Mouse (Mus musculus): Measurements from ENCODE around the gene Trio. TPM values are rescaled to one million over a fixed set of nuclear protein-coding genes. Genes with fewer than 3 reads are reported as not detected.

Trio gene
- polyA plus RNA-seq, 1 experiment from 2014 or later, result 38.4 TPM

DNA sequence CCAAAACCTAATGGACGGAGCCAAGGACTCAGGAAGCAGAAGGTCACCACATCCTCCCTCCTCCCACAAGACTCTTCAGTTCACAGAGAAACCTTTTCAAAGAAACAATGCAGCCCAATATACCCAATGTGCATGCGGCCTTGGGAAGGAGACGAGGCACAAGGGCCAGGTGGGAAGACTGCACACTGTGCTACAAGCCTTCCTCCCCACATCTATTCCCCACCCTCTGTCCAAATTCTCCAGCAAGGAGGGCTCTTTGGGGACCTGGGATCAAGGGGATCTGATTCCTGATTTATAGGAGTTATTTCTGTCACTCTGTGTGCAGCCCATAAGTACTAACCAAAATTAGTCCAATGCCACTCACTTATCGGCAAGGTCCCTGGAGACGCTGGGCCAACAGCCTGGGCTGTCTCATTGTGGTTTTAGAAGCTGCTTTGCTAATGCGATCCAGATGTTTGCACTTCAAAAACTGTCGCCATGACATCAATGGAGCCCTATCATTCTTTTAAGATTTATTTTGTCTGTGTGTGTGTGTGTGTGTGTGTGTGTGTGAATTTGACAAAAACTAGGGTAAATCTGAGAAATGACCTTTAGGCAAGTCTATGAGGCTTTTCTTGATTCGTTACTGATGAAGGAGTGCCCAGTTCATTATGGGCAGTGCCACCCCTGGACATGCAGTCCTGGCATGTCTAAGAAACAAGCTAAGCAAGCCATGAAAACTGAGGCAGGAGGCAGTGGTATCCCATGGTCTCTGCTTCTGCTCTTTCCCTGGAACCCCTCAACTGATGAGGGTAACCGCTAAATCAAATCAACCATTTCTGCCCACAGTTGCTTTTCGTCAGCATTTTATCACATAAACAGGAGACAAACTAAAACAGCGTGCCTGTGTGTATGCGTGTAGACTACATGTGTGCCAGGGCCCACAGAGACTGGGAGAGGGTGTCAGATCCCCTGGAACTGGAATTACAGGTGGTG is 89.6 kb downstream of the Trio start:
- 0 out of 2 replicates have a peak overlapping the region, but pooled peaks have one; percentile 28 for H3K27ac ChIP-seq
- no peaks in the 10 kb centered on the region for H3K9me3 ChIP-seq (replicated peaks)
- H3K36me3 ChIP-seq, result no peaks in the 10 kb centered on the region
- 51% methylated on average over 12 of the region's 12 CpGs for WGBS
- DNase-seq (ENCODE audit: low spot score), result peak; percentile 73
- no peak overlapping the region for H3K4me3 ChIP-seq
- H3K4me1 ChIP-seq, result peaks cover 53% of the 10 kb centered on the region
- H3K27me3 ChIP-seq (ENCODE audit: low read depth, poor library complexity, severe bottlenecking), result no peaks in the 10 kb centered on the region; the same call in 1 of the 2 replicates

- H3K36me3 ChIP-seq, result no peaks in the 10 kb centered on the region
- no peaks in the 10 kb centered on the region; the same call in 1 of the 2 replicates for H3K27me3 ChIP-seq (ENCODE audit: low read depth, poor library complexity, severe bottlenecking)
- no peak for DNase-seq (ENCODE audit: low spot score)
- no peaks in the 10 kb centered on the region for H3K9me3 ChIP-seq (replicated peaks)
- WGBS, result 100% methylated on average over 1 of the region's 1 CpGs
- H3K4me3 ChIP-seq, result no peak overlapping the region
- H3K27ac ChIP-seq, result no peak overlapping the region
- peaks cover 43% of the 10 kb centered on the region for H3K4me1 ChIP-seq
These were observed 92.4 kb downstream of the Trio start for GRCm38 (mm10) chr15:27933270-27933669.

DNA sequence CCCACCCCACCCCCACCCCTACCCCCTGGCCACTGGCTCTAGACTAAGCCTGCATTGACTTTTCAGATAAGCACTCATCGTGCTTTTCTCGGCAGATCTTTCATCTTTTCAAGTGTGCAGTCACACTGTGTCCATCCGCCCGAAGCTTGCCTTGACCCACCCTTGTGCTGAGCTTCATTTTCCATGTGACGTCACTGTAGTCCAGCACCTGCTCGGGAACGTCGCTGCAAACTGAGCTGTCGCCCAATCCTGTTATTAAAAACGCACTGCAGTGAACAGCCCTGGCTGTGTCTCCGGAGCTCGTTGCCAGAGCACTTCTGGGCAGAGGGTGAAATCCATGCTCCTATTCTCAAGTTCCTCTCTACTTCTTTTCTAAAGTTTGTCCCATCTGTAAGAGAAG is 93.8 kb downstream of the Trio start:
- H3K4me1 ChIP-seq, result peaks cover 43% of the 10 kb centered on the region
- H3K4me3 ChIP-seq, result no peak overlapping the region
- H3K9me3 ChIP-seq (replicated peaks), result no peaks in the 10 kb centered on the region
- no peaks in the 10 kb centered on the region for H3K36me3 ChIP-seq
- 90% methylated on average over 12 of the region's 12 CpGs for WGBS
- H3K27me3 ChIP-seq (ENCODE audit: low read depth, poor library complexity, severe bottlenecking), result no peaks in the 10 kb centered on the region
- H3K27ac ChIP-seq, result no peak overlapping the region
- DNase-seq (ENCODE audit: low spot score), result no peak

- no peaks in the 10 kb centered on the region for H3K27me3 ChIP-seq (ENCODE audit: low read depth, poor library complexity, severe bottlenecking)
- DNase-seq (ENCODE audit: low spot score), result no peak
- H3K36me3 ChIP-seq, result no peaks in the 10 kb centered on the region
- 94% methylated on average over 14 of the region's 14 CpGs for WGBS
- peaks cover 43% of the 10 kb centered on the region for H3K4me1 ChIP-seq
- H3K4me3 ChIP-seq, result no peak overlapping the region
- H3K9me3 ChIP-seq (replicated peaks), result no peaks in the 10 kb centered on the region
- H3K27ac ChIP-seq, result no peak overlapping the region
These were observed 94.2 kb downstream of the Trio start for GRCm38 (mm10) chr15:27931459-27931858.

DNA sequence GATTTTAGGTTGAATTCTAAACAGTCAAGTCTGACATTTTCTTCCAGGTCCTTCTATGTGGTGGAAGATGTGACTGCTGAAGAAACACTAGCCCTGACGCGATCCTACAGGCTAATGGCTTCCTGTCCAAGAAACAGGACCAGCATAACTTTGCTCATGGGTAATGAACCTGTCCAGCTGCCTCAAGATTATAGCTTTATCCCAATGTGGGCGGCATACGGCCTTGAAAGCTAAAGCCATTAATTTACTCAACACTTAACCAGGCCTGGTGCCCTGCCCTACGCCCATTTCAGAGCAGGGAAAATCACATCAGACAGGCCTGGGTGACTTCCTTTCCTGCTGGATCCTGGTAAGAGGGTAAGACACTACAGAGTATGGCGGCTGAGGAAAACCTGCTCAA is 98.0 kb downstream of the Trio start:
- no peak overlapping the region for H3K4me3 ChIP-seq
- H3K9me3 ChIP-seq (replicated peaks), result no peaks in the 10 kb centered on the region
- H3K36me3 ChIP-seq, result no peaks in the 10 kb centered on the region
- H3K4me1 ChIP-seq, result peaks cover 65% of the 10 kb centered on the region
- no peaks in the 10 kb centered on the region for H3K27me3 ChIP-seq (ENCODE audit: low read depth, poor library complexity, severe bottlenecking)
- no peak overlapping the region for H3K27ac ChIP-seq
- WGBS, result 70% methylated on average over 6 of the region's 6 CpGs
- no peak for DNase-seq (ENCODE audit: low spot score)

DNA sequence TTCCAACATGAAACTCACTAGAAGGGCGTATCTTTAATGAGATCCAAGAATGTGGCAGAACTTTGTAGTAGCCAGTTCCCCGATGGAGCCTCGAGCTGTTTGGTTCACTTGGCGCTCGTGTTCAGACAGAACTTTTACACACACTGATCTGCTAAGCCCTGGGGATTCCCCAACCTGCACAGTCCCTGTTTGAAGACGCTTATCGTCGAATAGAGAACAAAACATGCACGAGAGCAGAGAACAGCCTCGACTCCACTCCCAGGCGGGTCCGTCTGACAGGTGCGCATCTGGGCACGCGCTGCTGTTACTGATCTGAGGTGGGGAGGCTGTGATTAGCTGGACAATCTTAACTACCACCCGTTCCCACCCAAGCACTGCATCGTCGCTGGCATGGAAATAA is 98.7 kb downstream of the Trio start:
- 84% methylated on average over 18 of the region's 18 CpGs for WGBS
- no peak for DNase-seq (ENCODE audit: low spot score)
- H3K27ac ChIP-seq, result no peak overlapping the region

GRCm38 (mm10) chr15:27926450-27926849 is 99.2 kb downstream of the Trio start:
- no peak for DNase-seq (ENCODE audit: low spot score)
- H3K27ac ChIP-seq, result no peak overlapping the region
- H3K4me3 ChIP-seq, result no peak overlapping the region
- 73% methylated on average over 7 of the region's 7 CpGs for WGBS
- no peaks in the 10 kb centered on the region for H3K9me3 ChIP-seq (replicated peaks)
- H3K27me3 ChIP-seq (ENCODE audit: low read depth, poor library complexity, severe bottlenecking), result no peaks in the 10 kb centered on the region
- H3K4me1 ChIP-seq, result peaks cover 72% of the 10 kb centered on the region
- no peaks in the 10 kb centered on the region for H3K36me3 ChIP-seq

More for the DNA sequence above, 98.7 kb downstream of the Trio start:
- no peak overlapping the region for H3K4me3 ChIP-seq
- no peaks in the 10 kb centered on the region for H3K36me3 ChIP-seq
- H3K4me1 ChIP-seq, result peaks cover 71% of the 10 kb centered on the region
- no peaks in the 10 kb centered on the region for H3K27me3 ChIP-seq (ENCODE audit: low read depth, poor library complexity, severe bottlenecking)
- no peaks in the 10 kb centered on the region for H3K9me3 ChIP-seq (replicated peaks)

GRCm38 (mm10) chr15:27925865-27926264 is 99.8 kb downstream of the Trio start:
- Histone ChIP-seq H3K4me3 (no peak overlapping the region), H3K4me1 (peaks cover 75% of the 10 kb centered on the region), H3K9me3 (replicated peaks) (no peaks in the 10 kb centered on the region), H3K27me3 (ENCODE audit: low read depth, poor library complexity, severe bottlenecking) (no peaks in the 10 kb centered on the region), H3K36me3 (no peaks in the 10 kb centered on the region), H3K27ac (0 out of 2 replicates have a peak overlapping the region, but pooled peaks have one; percentile 21)
- no peak for DNase-seq (ENCODE audit: low spot score)
- WGBS, result 62% methylated on average over 8 of the region's 8 CpGs

GRCm38 (mm10) chr15:27925004-27925635 is 100.5 kb downstream of the Trio start:
- no peak for DNase-seq (ENCODE audit: low spot score)
- H3K4me1 ChIP-seq, result peaks cover 74% of the 10 kb centered on the region
- H3K9me3 ChIP-seq (replicated peaks), result no peaks in the 10 kb centered on the region
- no peaks in the 10 kb centered on the region for H3K27me3 ChIP-seq (ENCODE audit: low read depth, poor library complexity, severe bottlenecking)
- H3K36me3 ChIP-seq, result no peaks in the 10 kb centered on the region
- WGBS, result 40% methylated on average over 15 of the region's 15 CpGs
- no peak overlapping the region for H3K4me3 ChIP-seq
- no peak overlapping the region for H3K27ac ChIP-seq

DNA sequence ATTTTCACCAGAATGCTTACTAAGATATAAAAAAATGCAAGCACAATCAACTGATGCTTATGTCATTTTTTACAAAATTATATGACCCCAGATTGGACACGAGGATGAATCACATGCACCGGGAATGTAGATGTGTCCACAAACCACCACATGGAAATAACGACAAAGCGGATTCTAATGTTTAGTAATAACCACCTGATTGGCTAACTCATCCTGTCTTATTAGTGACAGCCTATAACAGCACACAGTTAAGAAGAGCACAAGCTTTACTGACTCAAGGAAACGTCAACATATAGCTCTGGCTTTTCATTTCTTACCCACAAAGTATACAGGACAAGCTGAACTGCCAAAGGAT is 101.7 kb downstream of the Trio start:
- Histone ChIP-seq H3K9me3 (replicated peaks) (no peaks in the 10 kb centered on the region), H3K27me3 (ENCODE audit: low read depth, poor library complexity, severe bottlenecking) (no peaks in the 10 kb centered on the region), H3K4me3 (peak overlapping the region; percentile 42; the same call in 1 of the 2 replicates), H3K4me1 (peaks cover 78% of the 10 kb centered on the region), H3K36me3 (no peaks in the 10 kb centered on the region), H3K27ac (no peak overlapping the region)
- no peak for DNase-seq (ENCODE audit: low spot score)
- WGBS, result 21% methylated on average over 5 of the region's 5 CpGs

DNA sequence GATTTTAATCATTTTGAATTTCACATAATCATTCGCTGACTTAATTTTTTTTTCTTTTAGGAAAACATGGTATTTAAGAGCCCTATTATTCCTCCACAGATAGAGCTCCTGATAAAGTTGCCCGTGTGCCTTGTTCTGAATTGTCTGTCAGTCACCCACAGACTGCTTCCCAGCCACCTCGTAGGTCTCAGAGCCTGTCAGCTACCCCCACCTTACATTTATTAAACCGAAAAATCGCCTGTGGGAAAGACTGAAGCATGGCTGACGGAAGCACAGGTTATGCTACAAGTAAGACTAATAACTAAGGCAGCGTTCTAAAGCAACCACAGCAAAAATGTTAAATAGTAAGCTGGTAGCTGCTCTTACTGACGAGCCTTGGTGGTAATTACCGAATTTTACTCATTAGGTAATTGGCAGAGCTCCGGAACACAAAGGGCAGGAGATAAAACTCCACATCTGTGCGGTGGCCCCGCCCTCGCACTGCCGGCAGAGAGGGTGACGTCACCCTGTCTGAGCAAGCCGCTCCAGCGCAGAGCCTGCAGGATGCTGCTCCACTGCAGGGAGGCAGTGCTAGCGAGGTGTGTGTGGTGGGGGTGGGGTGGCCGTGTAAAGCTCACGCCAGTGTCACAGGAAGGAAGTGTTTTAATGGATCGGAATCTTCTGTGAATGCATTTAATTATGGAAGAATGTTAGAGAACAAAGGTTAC is 102.2 kb downstream of the Trio start:
- Histone ChIP-seq H3K9me3 (replicated peaks) (no peaks in the 10 kb centered on the region), H3K27me3 (ENCODE audit: low read depth, poor library complexity, severe bottlenecking) (no peaks in the 10 kb centered on the region), H3K27ac (peak overlapping the region; percentile 36; the same call in 1 of the 2 replicates), H3K4me3 (peak overlapping the region; percentile 42), H3K36me3 (peaks cover 2% of the 10 kb centered on the region; the same call in 1 of the 2 replicates), H3K4me1 (peaks cover 75% of the 10 kb centered on the region)
- DNase-seq (ENCODE audit: low spot score), result peak; percentile 82
- 12% methylated on average over 21 of the region's 21 CpGs for WGBS

DNA sequence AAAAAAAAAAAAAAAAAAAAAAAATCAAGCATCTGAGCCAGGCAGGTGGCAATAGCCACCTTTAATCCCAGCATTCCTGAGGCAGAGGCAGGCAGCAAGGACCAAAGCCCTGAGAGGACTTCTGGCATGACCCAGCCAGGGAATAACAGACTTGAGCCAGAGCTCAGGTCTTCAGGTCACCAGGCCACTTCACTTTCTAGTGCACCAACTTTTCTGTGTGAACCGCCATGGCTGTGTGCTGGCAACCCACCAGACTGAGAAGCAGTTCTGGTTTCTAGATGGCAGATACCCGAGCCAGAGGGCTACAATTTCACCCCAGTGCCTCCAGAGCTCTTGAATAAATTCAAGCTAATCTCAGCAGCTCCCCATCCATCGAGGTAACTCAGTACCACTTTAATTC is 104.9 kb downstream of the Trio start:
- Histone ChIP-seq H3K27ac (no peak overlapping the region), H3K4me3 (no peak overlapping the region), H3K36me3 (peaks cover 10% of the 10 kb centered on the region; the same call in 1 of the 2 replicates), H3K9me3 (replicated peaks) (no peaks in the 10 kb centered on the region), H3K27me3 (ENCODE audit: low read depth, poor library complexity, severe bottlenecking) (no peaks in the 10 kb centered on the region), H3K4me1 (peaks cover 50% of the 10 kb centered on the region)
- no peak for DNase-seq (ENCODE audit: low spot score)
- 63% methylated on average over 3 of the region's 3 CpGs for WGBS

All from limb, embryonic 10.5 days (tissue).